Mouse (Mus musculus): Measurements from ENCODE around the gene Cfap54. TPM values are rescaled to one million over a fixed set of nuclear protein-coding genes. Genes with fewer than 3 reads are reported as not detected.

Gene Cfap54
- polyA plus RNA-seq, 1 experiment from 2014 or later: 0.27 TPM

GRCm38 (mm10) chr10:92965134-92965533 lies 116.3 kb downstream of the Cfap54 start:
- Histone ChIP-seq H3K4me1 (ENCODE audit: control insufficient read depth, insufficient read depth, low read length) (no peaks in the 10 kb centered on the region), H3K27ac (ENCODE audit: low read length) (no peak overlapping the region), H3K4me2 (ENCODE audit: low read depth, low read length) (no peak overlapping the region), H3K4me3 (replicated peaks; ENCODE audit: low read length) (no peak overlapping the region), H3K9me3 (replicated peaks; ENCODE audit: control insufficient read depth, low read length) (no peaks in the 10 kb centered on the region), H3K36me3 (ENCODE audit: control insufficient read depth, insufficient read depth, low read length) (no peaks in the 10 kb centered on the region), H3K27me3 (ENCODE audit: control insufficient read depth, insufficient read depth, low read length) (no peaks in the 10 kb centered on the region), H3K9ac (ENCODE audit: low read length) (no peak overlapping the region)
- ATAC-seq (ENCODE audit: insufficient read depth, low FRiP score): no peak
- 73% methylated on average over 3 of the region's 3 CpGs for WGBS

GRCm38 (mm10) chr10:92950044-92950443 lies 131.4 kb downstream of the Cfap54 start:
- no peaks in the 10 kb centered on the region for H3K36me3 ChIP-seq (ENCODE audit: control insufficient read depth, insufficient read depth, low read length)
- H3K9me3 ChIP-seq (replicated peaks; ENCODE audit: control insufficient read depth, low read length): no peaks in the 10 kb centered on the region; the same call in 1 of the 2 replicates
- 79% methylated on average over 1 of the region's 1 CpGs for WGBS
- no peak overlapping the region for H3K27ac ChIP-seq (ENCODE audit: low read length)
- no peaks in the 10 kb centered on the region for H3K4me1 ChIP-seq (ENCODE audit: control insufficient read depth, insufficient read depth, low read length)
- H3K4me2 ChIP-seq (ENCODE audit: low read depth, low read length): no peak overlapping the region
- no peaks in the 10 kb centered on the region for H3K27me3 ChIP-seq (ENCODE audit: control insufficient read depth, insufficient read depth, low read length)
- no peak overlapping the region for H3K9ac ChIP-seq (ENCODE audit: low read length)
- no peak overlapping the region for H3K4me3 ChIP-seq (replicated peaks; ENCODE audit: low read length)
- ATAC-seq (ENCODE audit: insufficient read depth, low FRiP score): no peak

- no peak for ATAC-seq (ENCODE audit: insufficient read depth, low FRiP score)
- no peak overlapping the region for H3K27ac ChIP-seq (ENCODE audit: low read length)
- no peak overlapping the region for H3K9ac ChIP-seq (ENCODE audit: low read length)
- 70% methylated on average over 7 of the region's 7 CpGs for WGBS
- no peaks in the 10 kb centered on the region for H3K4me1 ChIP-seq (ENCODE audit: control insufficient read depth, insufficient read depth, low read length)
- H3K4me3 ChIP-seq (replicated peaks; ENCODE audit: low read length): no peak overlapping the region
- no peaks in the 10 kb centered on the region for H3K9me3 ChIP-seq (replicated peaks; ENCODE audit: control insufficient read depth, low read length)
- no peaks in the 10 kb centered on the region for H3K27me3 ChIP-seq (ENCODE audit: control insufficient read depth, insufficient read depth, low read length)
- no peaks in the 10 kb centered on the region for H3K36me3 ChIP-seq (ENCODE audit: control insufficient read depth, insufficient read depth, low read length)
- no peak overlapping the region for H3K4me2 ChIP-seq (ENCODE audit: low read depth, low read length)
Measured at GRCm38 (mm10) chr10:92942848-92943645, 138.4 kb downstream of the Cfap54 start.

- 42% methylated on average over 1 of the region's 1 CpGs for WGBS
- ATAC-seq (ENCODE audit: insufficient read depth, low FRiP score): no peak
- Histone ChIP-seq H3K4me2 (ENCODE audit: low read depth, low read length) (no peak overlapping the region), H3K36me3 (ENCODE audit: control insufficient read depth, insufficient read depth, low read length) (no peaks in the 10 kb centered on the region), H3K9me3 (replicated peaks; ENCODE audit: control insufficient read depth, low read length) (no peaks in the 10 kb centered on the region), H3K4me1 (ENCODE audit: control insufficient read depth, insufficient read depth, low read length) (no peaks in the 10 kb centered on the region), H3K27me3 (ENCODE audit: control insufficient read depth, insufficient read depth, low read length) (no peaks in the 10 kb centered on the region), H3K9ac (ENCODE audit: low read length) (no peak overlapping the region), H3K27ac (ENCODE audit: low read length) (no peak overlapping the region), H3K4me3 (replicated peaks; ENCODE audit: low read length) (no peak overlapping the region)
Measured at GRCm38 (mm10) chr10:92941616-92942015, 139.8 kb downstream of the Cfap54 start.

GRCm38 (mm10) chr10:92937741-92938285 lies 143.6 kb downstream of the Cfap54 start:
- Histone ChIP-seq H3K27me3 (ENCODE audit: control insufficient read depth, insufficient read depth, low read length) (no peaks in the 10 kb centered on the region), H3K4me2 (ENCODE audit: low read depth, low read length) (no peak overlapping the region), H3K36me3 (ENCODE audit: control insufficient read depth, insufficient read depth, low read length) (no peaks in the 10 kb centered on the region), H3K9me3 (replicated peaks; ENCODE audit: control insufficient read depth, low read length) (no peaks in the 10 kb centered on the region), H3K4me3 (replicated peaks; ENCODE audit: low read length) (no peak overlapping the region), H3K9ac (ENCODE audit: low read length) (no peak overlapping the region), H3K27ac (ENCODE audit: low read length) (no peak overlapping the region), H3K4me1 (ENCODE audit: control insufficient read depth, insufficient read depth, low read length) (no peaks in the 10 kb centered on the region)
- WGBS: 57% methylated on average over 10 of the region's 10 CpGs
- ATAC-seq (ENCODE audit: insufficient read depth, low FRiP score): no peak

GRCm38 (mm10) chr10:92937091-92937490 lies 144.3 kb downstream of the Cfap54 start:
- Histone ChIP-seq H3K4me3 (replicated peaks; ENCODE audit: low read length) (no peak overlapping the region), H3K36me3 (ENCODE audit: control insufficient read depth, insufficient read depth, low read length) (no peaks in the 10 kb centered on the region), H3K27me3 (ENCODE audit: control insufficient read depth, insufficient read depth, low read length) (no peaks in the 10 kb centered on the region), H3K27ac (ENCODE audit: low read length) (no peak overlapping the region), H3K4me1 (ENCODE audit: control insufficient read depth, insufficient read depth, low read length) (no peaks in the 10 kb centered on the region), H3K4me2 (ENCODE audit: low read depth, low read length) (no peak overlapping the region), H3K9ac (ENCODE audit: low read length) (no peak overlapping the region), H3K9me3 (replicated peaks; ENCODE audit: control insufficient read depth, low read length) (no peaks in the 10 kb centered on the region)
- no peak for ATAC-seq (ENCODE audit: insufficient read depth, low FRiP score)
- 80% methylated on average over 7 of the region's 7 CpGs for WGBS

- no peak for ATAC-seq (ENCODE audit: insufficient read depth, low FRiP score)
- 30% methylated on average over 5 of the region's 5 CpGs for WGBS
Measured at GRCm38 (mm10) chr10:92934506-92934905, 146.9 kb downstream of the Cfap54 start.

GRCm38 (mm10) chr10:92933616-92934015 lies 147.8 kb downstream of the Cfap54 start:
- Histone ChIP-seq H3K9ac (ENCODE audit: low read length) (no peak overlapping the region), H3K4me3 (replicated peaks; ENCODE audit: low read length) (no peak overlapping the region), H3K27ac (ENCODE audit: low read length) (no peak overlapping the region), H3K4me2 (ENCODE audit: low read depth, low read length) (no peak overlapping the region), H3K27me3 (ENCODE audit: control insufficient read depth, insufficient read depth, low read length) (no peaks in the 10 kb centered on the region), H3K9me3 (replicated peaks; ENCODE audit: control insufficient read depth, low read length) (no peaks in the 10 kb centered on the region), H3K36me3 (ENCODE audit: control insufficient read depth, insufficient read depth, low read length) (no peaks in the 10 kb centered on the region), H3K4me1 (ENCODE audit: control insufficient read depth, insufficient read depth, low read length) (no peaks in the 10 kb centered on the region)
- ATAC-seq (ENCODE audit: insufficient read depth, low FRiP score): no peak
- WGBS: 73% methylated on average over 6 of the region's 6 CpGs

More at GRCm38 (mm10) chr10:92934506-92934905, 146.9 kb downstream of the Cfap54 start:
- H3K27ac ChIP-seq (ENCODE audit: low read length): no peak overlapping the region
- H3K4me2 ChIP-seq (ENCODE audit: low read depth, low read length): no peak overlapping the region
- H3K9ac ChIP-seq (ENCODE audit: low read length): no peak overlapping the region
- no peaks in the 10 kb centered on the region for H3K9me3 ChIP-seq (replicated peaks; ENCODE audit: control insufficient read depth, low read length)
- no peak overlapping the region for H3K4me3 ChIP-seq (replicated peaks; ENCODE audit: low read length)
- H3K36me3 ChIP-seq (ENCODE audit: control insufficient read depth, insufficient read depth, low read length): no peaks in the 10 kb centered on the region
- H3K27me3 ChIP-seq (ENCODE audit: control insufficient read depth, insufficient read depth, low read length): no peaks in the 10 kb centered on the region
- no peaks in the 10 kb centered on the region for H3K4me1 ChIP-seq (ENCODE audit: control insufficient read depth, insufficient read depth, low read length)

GRCm38 (mm10) chr10:92932464-92932863 lies 149.0 kb downstream of the Cfap54 start:
- no peaks in the 10 kb centered on the region for H3K36me3 ChIP-seq (ENCODE audit: control insufficient read depth, insufficient read depth, low read length)
- no peaks in the 10 kb centered on the region for H3K4me1 ChIP-seq (ENCODE audit: control insufficient read depth, insufficient read depth, low read length)
- H3K27ac ChIP-seq (ENCODE audit: low read length): no peak overlapping the region
- H3K4me3 ChIP-seq (replicated peaks; ENCODE audit: low read length): no peak overlapping the region
- 77% methylated on average over 12 of the region's 12 CpGs for WGBS
- no peaks in the 10 kb centered on the region for H3K9me3 ChIP-seq (replicated peaks; ENCODE audit: control insufficient read depth, low read length)
- no peak overlapping the region for H3K9ac ChIP-seq (ENCODE audit: low read length)
- no peak for ATAC-seq (ENCODE audit: insufficient read depth, low FRiP score)
- no peaks in the 10 kb centered on the region for H3K27me3 ChIP-seq (ENCODE audit: control insufficient read depth, insufficient read depth, low read length)
- no peak overlapping the region for H3K4me2 ChIP-seq (ENCODE audit: low read depth, low read length)
